Mouse (Mus musculus): Measurements from ENCODE around the gene Ldhc.
"Not testable (repeated sequence)": the region's sequence is repeated elsewhere in the genome, so short reads cannot be mapped to it uniquely, and the experiment has no call there.

Ldhc gene

GRCm38 (mm10) chr7:46842278-46842677 lies 18.7 kb upstream of the Ldhc start:
- DNase-seq (ENCODE audit: inconsistent ontology term), result no peak

- DNase-seq (ENCODE audit: inconsistent ontology term), result no peak
Observed at GRCm38 (mm10) chr7:46843576-46843975, 17.4 kb upstream of the Ldhc start.

GRCm38 (mm10) chr7:46845211-46845977 lies 15.6 kb upstream of the Ldhc start:
- DNase-seq (ENCODE audit: inconsistent ontology term), result peak; percentile 94

- no peak for DNase-seq (ENCODE audit: inconsistent ontology term)
Observed at GRCm38 (mm10) chr7:46845978-46846485, 15.0 kb upstream of the Ldhc start.

- DNase-seq (ENCODE audit: inconsistent ontology term), result peak; percentile 77
Observed at GRCm38 (mm10) chr7:46846486-46847244, 14.3 kb upstream of the Ldhc start.

- no peak for DNase-seq (ENCODE audit: inconsistent ontology term)
Observed at GRCm38 (mm10) chr7:46849287-46849686, 11.7 kb upstream of the Ldhc start.

- no peak for DNase-seq (ENCODE audit: inconsistent ontology term)
Observed at GRCm38 (mm10) chr7:46851026-46851425, 10.0 kb upstream of the Ldhc start.

- DNase-seq (ENCODE audit: inconsistent ontology term), result no peak
Observed at GRCm38 (mm10) chr7:46852666-46853065, 8.3 kb upstream of the Ldhc start.

GRCm38 (mm10) chr7:46853365-46853764 lies 7.6 kb upstream of the Ldhc start:
- DNase-seq (ENCODE audit: inconsistent ontology term), result no peak

GRCm38 (mm10) chr7:46855866-46856560 lies 5.0 kb upstream of the Ldhc start:
- DNase-seq (ENCODE audit: inconsistent ontology term), result no peak

- no peak for DNase-seq (ENCODE audit: inconsistent ontology term)
Observed at GRCm38 (mm10) chr7:46857436-46857835, 3.6 kb upstream of the Ldhc start.

- DNase-seq (ENCODE audit: inconsistent ontology term), result no peak
Observed at GRCm38 (mm10) chr7:46859031-46859430, 2.0 kb upstream of the Ldhc start.

GRCm38 (mm10) chr7:46871988-46872387 lies 11.0 kb downstream of the Ldhc start:
- DNase-seq (ENCODE audit: inconsistent ontology term), result no peak

- no peak for DNase-seq (ENCODE audit: inconsistent ontology term)
Observed at GRCm38 (mm10) chr7:46876841-46877240, 15.8 kb downstream of the Ldhc start.

GRCm38 (mm10) chr7:46877255-46877654 lies 16.3 kb downstream of the Ldhc start:
- no peak for DNase-seq (ENCODE audit: inconsistent ontology term)

- DNase-seq (ENCODE audit: inconsistent ontology term), result no peak
Observed at GRCm38 (mm10) chr7:46879851-46880250, 18.8 kb downstream of the Ldhc start.

GRCm38 (mm10) chr7:46880992-46881391 lies 20.0 kb downstream of the Ldhc start:
- no peak for DNase-seq (ENCODE audit: inconsistent ontology term)

- DNase-seq (ENCODE audit: inconsistent ontology term), result not testable (repeated sequence)
Observed at GRCm38 (mm10) chr7:46881941-46882340, 20.9 kb downstream of the Ldhc start.

- DNase-seq (ENCODE audit: inconsistent ontology term), result no peak
Observed at GRCm38 (mm10) chr7:46883304-46883703, 22.3 kb downstream of the Ldhc start.

GRCm38 (mm10) chr7:46895511-46895910 lies 34.5 kb downstream of the Ldhc start:
- no peak for DNase-seq (ENCODE audit: inconsistent ontology term)

GRCm38 (mm10) chr7:46899343-46899742 lies 38.3 kb downstream of the Ldhc start:
- DNase-seq (ENCODE audit: inconsistent ontology term), result no peak

- DNase-seq (ENCODE audit: inconsistent ontology term), result no peak
Observed at GRCm38 (mm10) chr7:46911250-46911649, 50.2 kb downstream of the Ldhc start.

Measured in Muller cell, postnatal 12 days (primary cell).